Mouse (Mus musculus) MEL (cell line): ENCODE measurements around the gene 1700029J07Rik. TPM values are rescaled to one million over a fixed set of nuclear protein-coding genes. Genes with fewer than 3 reads are reported as not detected.

Experiments used
- DNase-seq: peaks from one replicate; pipeline ENCODE4 v3.0.0; 2011; ENCODE audit warnings: low read depth, low spot score
- H3K27ac ChIP-seq: 2 replicates; pipeline ENCODE4 v1.5.1; 2012; ENCODE audit warnings: low read depth, mild to moderate bottlenecking, control low read depth, low read length, moderate library complexity; ENCODE audit not compliant: control insufficient read depth
- H3K27me3 ChIP-seq, 2 experiments: fragments of 150-350 bp in 1 of 2; sonication (generic) in 1 of 2; 2 replicates each; pipeline ENCODE4 v1.6.1; 2012; ENCODE audit warnings: low read length in 2 of 2, mild to moderate bottlenecking in 2 of 2, improper control_type of control experiment in 1 of 2, moderate library complexity in 1 of 2; ENCODE audit not compliant: insufficient read depth in 2 of 2, control insufficient read depth in 1 of 2
- H3K36me3 ChIP-seq, 2 experiments: 2 replicates each; pipeline ENCODE4 v1.6.1; 2012 to 2014; ENCODE audit warnings: low read length in 2 of 2, improper control_type of control experiment in 1 of 2, inconsistent platforms in 1 of 2, mild to moderate bottlenecking in 1 of 2; ENCODE audit not compliant: insufficient read depth in 2 of 2, control insufficient read depth in 1 of 2
- H3K4me1 ChIP-seq, 2 experiments: fragments of 150-350 bp in 1 of 2; sonication (generic) in 1 of 2; 2 replicates each; pipeline ENCODE4 v1.6.1; 2012; ENCODE audit warnings: low read length in 2 of 2, improper control_type of control experiment in 1 of 2, mild to moderate bottlenecking in 1 of 2; ENCODE audit not compliant: insufficient read depth in 2 of 2, control insufficient read depth in 1 of 2
- H3K4me3 ChIP-seq, 2 experiments: fragments of 150-350 bp in 1 of 2; sonication (generic) in 1 of 2; 2 replicates each; pipeline ENCODE4 v1.5.1; 2012; ENCODE audit warnings: low read depth in 2 of 2, low read length in 2 of 2, mild to moderate bottlenecking in 2 of 2, moderate library complexity in 2 of 2, control low read depth in 1 of 2, improper control_type of control experiment in 1 of 2; ENCODE audit not compliant: control insufficient read depth in 1 of 2, insufficient read depth in 1 of 2
- H3K79me2 ChIP-seq: 2 replicates; pipeline ENCODE4 v1.6.1; 2012; ENCODE audit warnings: mild to moderate bottlenecking, low read length, moderate library complexity; ENCODE audit not compliant: control insufficient read depth, poor library complexity, insufficient read depth
- H3K9ac ChIP-seq: 2 replicates; pipeline ENCODE4 v1.6.1; 2012; ENCODE audit warnings: low read depth, mild to moderate bottlenecking, control low read depth, low read length, moderate library complexity; ENCODE audit not compliant: control insufficient read depth, poor library complexity, severe bottlenecking
- H3K9me3 ChIP-seq: fragments of 150-350 bp; sonication (generic); replicated peaks from 2 replicates; pipeline ENCODE4 v1.6.1; 2012; ENCODE audit warnings: mild to moderate bottlenecking, low read length, improper control_type of control experiment, moderate library complexity; ENCODE audit not compliant: insufficient read depth
- BHLHE40 ChIP-seq: IDR thresholded peaks from 2 replicates; pipeline ENCODE4 v1.6.1; 2012; ENCODE audit warnings: low read depth, mild to moderate bottlenecking, inconsistent platforms, low read length, improper control_type of control experiment, borderline replicate concordance
- CHD2 ChIP-seq: IDR thresholded peaks from 2 replicates; pipeline ENCODE4 v1.6.1; 2011; ENCODE audit warnings: low read length, improper control_type of control experiment
- CTCF ChIP-seq, 3 experiments: IDR thresholded peaks in 2 of 3; conservative IDR thresholded peaks in 1 of 3; 2 replicates each; pipeline ENCODE4 v1.5.1; 2011 to 2012; ENCODE audit warnings: low read length in 3 of 3, low read depth in 2 of 3, mild to moderate bottlenecking in 2 of 3, improper control_type of control experiment in 1 of 3, inconsistent platforms in 1 of 3, mixed read lengths in 1 of 3, moderate library complexity in 1 of 3; ENCODE audit not compliant: control insufficient read depth in 1 of 3, insufficient read depth in 1 of 3, poor library complexity in 1 of 3, severe bottlenecking in 1 of 3
- ELF1 ChIP-seq: IDR thresholded peaks from 2 replicates; pipeline ENCODE4 v1.6.1; 2014; ENCODE audit warnings: low read depth, mild to moderate bottlenecking, inconsistent platforms, low read length, improper control_type of control experiment, moderate library complexity
- ETS1 ChIP-seq: IDR thresholded peaks from 2 replicates; pipeline ENCODE4 v1.6.1; 2012; ENCODE audit warnings: low read depth, mild to moderate bottlenecking, inconsistent platforms, low read length, improper control_type of control experiment, moderate library complexity
- GABPA ChIP-seq: IDR thresholded peaks from 2 replicates; pipeline ENCODE4 v1.6.1; 2012; ENCODE audit warnings: low read depth, mild to moderate bottlenecking, inconsistent platforms, low read length, improper control_type of control experiment, moderate library complexity
- KAT2A ChIP-seq: conservative IDR thresholded peaks from 2 replicates; pipeline ENCODE4 v1.6.1; 2012; ENCODE audit warnings: low read depth, low read length, improper control_type of control experiment, inconsistent platforms
- MAX ChIP-seq: IDR thresholded peaks from 2 replicates; pipeline ENCODE4 v1.6.1; 2011; ENCODE audit warnings: low read length, improper control_type of control experiment
- MEF2A ChIP-seq: IDR thresholded peaks from 2 replicates; pipeline ENCODE4 v1.6.1; 2014; ENCODE audit warnings: low read depth, mild to moderate bottlenecking, inconsistent platforms, low read length, improper control_type of control experiment; ENCODE audit not compliant: poor library complexity, insufficient replicate concordance, severe bottlenecking; ENCODE audit errors: extremely low read depth
- MXI1 ChIP-seq: IDR thresholded peaks from 2 replicates; pipeline ENCODE4 v1.6.1; 2011; ENCODE audit warnings: mild to moderate bottlenecking, low read depth, low read length, improper control_type of control experiment
- MYB ChIP-seq: IDR thresholded peaks from 2 replicates; pipeline ENCODE4 v1.6.1; 2011; ENCODE audit warnings: mild to moderate bottlenecking, low read depth, low read length, improper control_type of control experiment
- POLR2A ChIP-seq, 2 experiments: IDR thresholded peaks; 2 replicates each; pipeline ENCODE4 v1.6.1; 2011 to 2012; ENCODE audit warnings: low read length in 2 of 2, mild to moderate bottlenecking in 2 of 2, control low read depth in 1 of 2, improper control_type of control experiment in 1 of 2, low read depth in 1 of 2, moderate library complexity in 1 of 2; ENCODE audit not compliant: control insufficient read depth in 1 of 2, insufficient read depth in 1 of 2, poor library complexity in 1 of 2
- POLR2AphosphoS5 ChIP-seq: IDR thresholded peaks from 2 replicates; pipeline ENCODE4 v1.6.1; 2012; ENCODE audit warnings: low read depth, borderline replicate concordance, mild to moderate bottlenecking, inconsistent platforms, low read length, moderate library complexity, mixed read lengths
- RCOR1 ChIP-seq: IDR thresholded peaks from 2 replicates; pipeline ENCODE4 v1.6.1; 2012; ENCODE audit warnings: low read depth, mild to moderate bottlenecking, inconsistent platforms, low read length, improper control_type of control experiment
- SIN3A ChIP-seq: IDR thresholded peaks from 2 replicates; pipeline ENCODE4 v1.6.1; 2012; ENCODE audit warnings: low read length, improper control_type of control experiment, inconsistent platforms
- USF1 ChIP-seq: IDR thresholded peaks from 2 replicates; pipeline ENCODE4 v1.6.1; 2014; ENCODE audit warnings: low read depth, mild to moderate bottlenecking, inconsistent platforms, low read length, improper control_type of control experiment, moderate library complexity
- ZC3H11A ChIP-seq: IDR thresholded peaks from 2 replicates; pipeline ENCODE4 v1.6.1; 2012; ENCODE audit warnings: low read depth, mild to moderate bottlenecking, inconsistent platforms, low read length, improper control_type of control experiment
- ZKSCAN1 ChIP-seq: IDR thresholded peaks from 2 replicates; pipeline ENCODE4 v1.6.1; 2012; ENCODE audit warnings: low read depth, mild to moderate bottlenecking, inconsistent platforms, low read length, improper control_type of control experiment, moderate library complexity
- polyA plus RNA-seq, 2 experiments: library from polyadenylated mRNA; stranded (reverse) in 1 of 2; unstranded in 1 of 2; fragments of >175 nt in 1 of 2; fragments of >200 nt in 1 of 2; gene quantifications; 2 replicates each; pipeline versions ENCODE4 v1.2.1 to v1.2.4; 2012; ENCODE audit warnings: low replicate concordance in 2 of 2, low read depth in 1 of 2; ENCODE audit not compliant: insufficient read length in 2 of 2, insufficient read depth in 1 of 2, missing spikeins in 1 of 2
- total RNA-seq: library from RNA; depleted of rRNA; stranded (reverse); fragments of 300-350 nt; gene quantifications from 2 replicates; pipeline ENCODE4 v1.2.3, GENCODE M21; 2012

1700029J07Rik gene
- total and polyA plus RNA-seq, 3 experiments: 0.81 to 1.5 TPM; not detected in 1

DNA sequence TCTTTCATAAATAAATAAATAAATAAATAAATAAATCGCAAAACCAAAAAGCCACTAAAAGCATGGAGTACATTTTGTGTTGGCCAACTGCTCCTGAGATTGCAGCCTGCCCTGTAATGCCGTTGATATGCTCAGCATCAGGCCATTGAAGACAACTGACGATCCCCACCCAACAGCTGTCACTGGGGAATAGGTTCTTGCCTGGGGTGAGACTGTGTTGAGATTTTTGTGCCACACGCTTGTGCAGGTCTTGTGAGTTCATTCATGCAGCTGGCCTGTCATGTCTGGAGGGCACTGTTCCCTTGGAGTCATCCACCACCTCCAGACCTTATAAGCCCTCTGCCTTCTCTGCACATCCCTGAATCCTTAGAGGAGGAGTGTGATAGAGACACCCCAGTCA lies 28.8 kb downstream of the 1700029J07Rik start:
- no peaks in the 10 kb centered on the region for H3K36me3 ChIP-seq
- H3K79me2 ChIP-seq: no peaks in the 10 kb centered on the region
- TF ChIP-seq BHLHE40 (no peak), ZC3H11A (no peak), SIN3A (no peak), CHD2 (no peak), CTCF (IDR thresholded peaks at IDR 0.05 in 2 of 3, conservative IDR thresholded peaks at IDR 0.05 in 1 of 3; ENCODE audit: control insufficient read depth in 1 of 3, insufficient read depth in 1 of 3, low read depth in 2 of 3, low read length in 3 of 3, poor library complexity in 1 of 3, severe bottlenecking in 1 of 3) (no peak), GABPA (no peak), RCOR1 (no peak), ZKSCAN1 (no peak), POLR2A (IDR thresholded peaks at IDR 0.05; ENCODE audit: control insufficient read depth in 1 of 2, insufficient read depth in 1 of 2, low read depth in 1 of 2, low read length in 2 of 2, poor library complexity in 1 of 2) (no peak), KAT2A (no peak), MYB (no peak), USF1 (no peak), MXI1 (no peak), MEF2A (no peak), ELF1 (no peak), ETS1 (no peak)
- H3K4me1 ChIP-seq: no peaks in the 10 kb centered on the region
- no peak overlapping the region for H3K27ac ChIP-seq
- no peak for DNase-seq
- no peaks in the 10 kb centered on the region; a peak in 1 of 4 replicates for H3K27me3 ChIP-seq
- H3K9ac ChIP-seq: no peak overlapping the region
- no peak overlapping the region for H3K4me3 ChIP-seq
- no peaks in the 10 kb centered on the region for H3K9me3 ChIP-seq

- H3K36me3 ChIP-seq: no peaks in the 10 kb centered on the region
- DNase-seq: no peak
- no peaks in the 10 kb centered on the region for H3K79me2 ChIP-seq
- H3K9ac ChIP-seq: no peak overlapping the region
- H3K27ac ChIP-seq: no peak overlapping the region
- H3K4me3 ChIP-seq: no peak overlapping the region
- H3K27me3 ChIP-seq: peaks cover 0 to 2% of the 10 kb centered on the region in 2 experiments; a peak in 1 of 4 replicates
- TF ChIP-seq MAX (no peak), RCOR1 (no peak), ELF1 (no peak), MXI1 (no peak), KAT2A (no peak), POLR2AphosphoS5 (no peak), GABPA (no peak), SIN3A (no peak)
- H3K4me1 ChIP-seq: no peaks in the 10 kb centered on the region
- H3K9me3 ChIP-seq: no peaks in the 10 kb centered on the region
Observed at GRCm38 (mm10) chr8:45936986-45937385, 38.1 kb downstream of the 1700029J07Rik start.
